Comparison of ENCODE assay signal across 8 mouse cellular contexts in genomic region chr1:51915051-51915575, GRCm38 (mm10). TPM values are rescaled to one million over a fixed set of nuclear protein-coding genes. Genes with fewer than 3 reads are reported as not detected.
A peak's percentile ranks its signal among the peaks of the same experiment; 100 is the strongest.
DNase-seq lines count a peak whose midpoint lies in the region; ATAC-seq and TF ChIP-seq lines count a peak whose summit lies in the region.

No protein-coding gene starts in this region.

- H3K27me3 ChIP-seq in hindbrain, embryonic 14.5 days (ENCODE audit: control insufficient read depth, insufficient read depth, low read length), result no peaks in the 10 kb centered on the region
- H3K27me3 ChIP-seq in limb, embryonic 11.5 days (ENCODE audit: control insufficient read depth, insufficient read depth, low read length), result no peaks in the 10 kb centered on the region
- peaks cover 19% of the 10 kb centered on the region for H3K27me3 ChIP-seq in midbrain, embryonic 10.5 days (ENCODE audit: low read depth, poor library complexity, severe bottlenecking)

- peak; percentile 84 for ATAC-seq in hindbrain, embryonic 14.5 days (ENCODE audit: low FRiP score)
- peak; percentile 94 for ATAC-seq in limb, embryonic 11.5 days (ENCODE audit: insufficient number of reproducible peaks, low FRiP score, low TSS enrichment, low read depth)

- peak overlapping the region; percentile 61 for H3K4me2 ChIP-seq in hindbrain, embryonic 14.5 days (replicated peaks)
- H3K4me2 ChIP-seq in limb, embryonic 11.5 days (ENCODE audit: low read depth, severe bottlenecking), result peak overlapping the region; percentile 50

- no peaks in the 10 kb centered on the region for H3K36me3 ChIP-seq in hindbrain, embryonic 14.5 days (replicated peaks; ENCODE audit: control insufficient read depth, insufficient read depth)
- H3K36me3 ChIP-seq in limb, embryonic 11.5 days (ENCODE audit: control insufficient read depth, insufficient read depth, low read length), result no peaks in the 10 kb centered on the region
- peaks cover 13% of the 10 kb centered on the region; the same call in 1 of the 2 replicates for H3K36me3 ChIP-seq in midbrain, embryonic 10.5 days

- DNase-seq in T-cell, adult 2 months (ENCODE audit: low spot score), result peak; percentile 4
- peak; percentile 94 for DNase-seq in brain, embryonic 14.5 days (ENCODE audit: low read depth)
- peak; percentile 81 for DNase-seq in gastrocnemius, adult 2 months
- peak; percentile 61 for DNase-seq in hindbrain, embryonic 14.5 days (ENCODE audit: low spot score)
- peak; percentile 96 for DNase-seq in limb, embryonic 11.5 days (ENCODE audit: low spot score)
- peak; percentile 89 for DNase-seq in midbrain, embryonic 10.5 days (ENCODE audit: low spot score)
- peak; percentile 29 for DNase-seq in skeletal muscle tissue, adult 2 months (ENCODE audit: low read depth, low spot score)
- no peak for DNase-seq in frontal cortex, postnatal 36 days (ENCODE audit: low spot score in 2 of 2)

- TF ChIP-seq CTCF in brain, embryonic 14.5 days (IDR thresholded peaks at IDR 0.05; ENCODE audit: borderline replicate concordance, extremely low read depth, insufficient read depth, insufficient read length), result no peak
- TF ChIP-seq CTCF in gastrocnemius, adult 2 months (IDR thresholded peaks at IDR 0.05), result no peak

- intact Hi-C loops in gastrocnemius, adult 2 months (cut with DNase I), result loop anchor here (5.0 kb wide), 1 partner anchor 128 kb away; no protein-coding TSS in a partner anchor

- peaks cover 22% of the 10 kb centered on the region for H3K4me1 ChIP-seq in hindbrain, embryonic 14.5 days (replicated peaks; ENCODE audit: control insufficient read depth, insufficient read depth, low read length)
- peaks cover 6% of the 10 kb centered on the region; the same call in 1 of the 2 replicates for H3K4me1 ChIP-seq in limb, embryonic 11.5 days (ENCODE audit: control insufficient read depth, insufficient read depth, low read length)
- H3K4me1 ChIP-seq in midbrain, embryonic 10.5 days, result peaks cover 42% of the 10 kb centered on the region

- TF ChIP-seq POLR2A in brain, embryonic 14.5 days (IDR thresholded peaks at IDR 0.05; ENCODE audit: borderline replicate concordance, extremely low read depth, insufficient read depth, insufficient read length, poor library complexity, severe bottlenecking), result peak; percentile 94

- peak overlapping the region; percentile 84 for H3K9ac ChIP-seq in hindbrain, embryonic 14.5 days
- H3K9ac ChIP-seq in limb, embryonic 11.5 days (ENCODE audit: low read length), result peak overlapping the region; percentile 99

- peak overlapping the region; percentile 88 for H3K27ac ChIP-seq in gastrocnemius, adult 2 months
- H3K27ac ChIP-seq in hindbrain, embryonic 14.5 days, result peak overlapping the region; percentile 81
- peak overlapping the region; percentile 93 for H3K27ac ChIP-seq in limb, embryonic 11.5 days (replicated peaks; ENCODE audit: low read depth, low read length)
- H3K27ac ChIP-seq in midbrain, embryonic 10.5 days (replicated peaks), result peak overlapping the region; percentile 97

- peak overlapping the region; percentile 92 for H3K4me3 ChIP-seq in gastrocnemius, adult 2 months
- peak overlapping the region; percentile 54 for H3K4me3 ChIP-seq in hindbrain, embryonic 14.5 days (replicated peaks; ENCODE audit: low read length)
- H3K4me3 ChIP-seq in limb, embryonic 11.5 days (ENCODE audit: low read depth, low read length), result peak overlapping the region; percentile 93
- peak overlapping the region; percentile 76 for H3K4me3 ChIP-seq in midbrain, embryonic 10.5 days

- WGBS in hindbrain, embryonic 14.5 days, result under 1% methylated on average over 33 of the region's 33 CpGs
- under 1% methylated on average over 33 of the region's 33 CpGs for WGBS in limb, embryonic 11.5 days
- under 1% methylated on average over 33 of the region's 33 CpGs for WGBS in midbrain, embryonic 10.5 days

- H3K9me3 ChIP-seq in hindbrain, embryonic 14.5 days (ENCODE audit: control insufficient read depth, low read length), result no peaks in the 10 kb centered on the region
- H3K9me3 ChIP-seq in limb, embryonic 11.5 days (ENCODE audit: control insufficient read depth, low read length), result no peaks in the 10 kb centered on the region
- no peaks in the 10 kb centered on the region for H3K9me3 ChIP-seq in midbrain, embryonic 10.5 days (replicated peaks)

RNA-seq across cellular contexts. Expression of gene Myo1b, which starts 0.8 kb away (rescaled TPM):
- polyA plus RNA-seq in brain, embryonic 14.5 days (2012; rRNA removed), result 57.9 and 59.1 TPM in 2 replicates
- total RNA-seq in gastrocnemius, adult 2 months (2021), result 10 to 100 TPM in 1 of 2 experiments, 1 to 10 TPM in 1; 8.8 to 13.1 TPM
- 74.5 and 81.5 TPM in 2 replicates for polyA plus RNA-seq in hindbrain, embryonic 14.5 days (2014; fragmentation: Nextera tagmentation; extraction: Ambion mirVana)
- polyA plus RNA-seq in limb, embryonic 11.5 days (2014; fragmentation: Nextera tagmentation; extraction: Ambion mirVana), result 110 and 122 TPM in 2 replicates
- 73.0 and 78.9 TPM in 2 replicates for polyA plus RNA-seq in midbrain, embryonic 10.5 days (2016; fragmentation: Nextera tagmentation; extraction: Ambion mirVana)

Comparison
In these comparisons a context has a peak if more than half of its experiments do, and no peak if none do; other contexts are left out.
1. DNase-seq: peak in T-cell, adult 2 months (single experiment), brain, embryonic 14.5 days (single experiment), gastrocnemius, adult 2 months (single experiment), hindbrain, embryonic 14.5 days (single experiment), limb, embryonic 11.5 days (single experiment), midbrain, embryonic 10.5 days (single experiment) and skeletal muscle tissue, adult 2 months (single experiment); none in frontal cortex, postnatal 36 days (0 of 2).
2. Peak in every context shown above with its lines, with median percentiles within 50 percentile points of each other: H3K27ac ChIP-seq and H3K4me3 ChIP-seq.